Mouse (Mus musculus): ENCODE data around the gene Mtmr6.
"Not testable (repeated sequence)": the region's sequence is repeated elsewhere in the genome, so short reads cannot be mapped to it uniquely, and the experiment has no call there.

Mtmr6 gene

GRCm38 (mm10) chr14:60295531-60295930 lies 30.5 kb downstream of the Mtmr6 start:
- no peak for DNase-seq (ENCODE audit: low read depth, low spot score)

- DNase-seq (ENCODE audit: low read depth, low spot score) = no peak
Observed at GRCm38 (mm10) chr14:60300224-60300991, 35.4 kb downstream of the Mtmr6 start.

GRCm38 (mm10) chr14:60301024-60301423 lies 36.0 kb downstream of the Mtmr6 start:
- no peak for DNase-seq (ENCODE audit: low read depth, low spot score)

GRCm38 (mm10) chr14:60302441-60302840 lies 37.4 kb downstream of the Mtmr6 start:
- DNase-seq (ENCODE audit: low read depth, low spot score) = no peak

GRCm38 (mm10) chr14:60304441-60305220 lies 39.6 kb downstream of the Mtmr6 start:
- DNase-seq (ENCODE audit: low read depth, low spot score) = no peak

GRCm38 (mm10) chr14:60308113-60308512 lies 43.1 kb downstream of the Mtmr6 start:
- DNase-seq (ENCODE audit: low read depth, low spot score) = no peak

- DNase-seq (ENCODE audit: low read depth, low spot score) = no peak
Observed at GRCm38 (mm10) chr14:60310691-60311090, 45.7 kb downstream of the Mtmr6 start.

GRCm38 (mm10) chr14:60319231-60319630 lies 54.2 kb downstream of the Mtmr6 start:
- DNase-seq (ENCODE audit: low read depth, low spot score) = no peak

GRCm38 (mm10) chr14:60320813-60321212 lies 55.8 kb downstream of the Mtmr6 start:
- no peak for DNase-seq (ENCODE audit: low read depth, low spot score)

- not testable (repeated sequence) for DNase-seq (ENCODE audit: low read depth, low spot score)
Observed at GRCm38 (mm10) chr14:60340001-60340400, 75.0 kb downstream of the Mtmr6 start.

- DNase-seq (ENCODE audit: low read depth, low spot score) = no peak
Observed at GRCm38 (mm10) chr14:60340570-60340969, 75.5 kb downstream of the Mtmr6 start.

GRCm38 (mm10) chr14:60345326-60345876 lies 80.4 kb downstream of the Mtmr6 start:
- no peak for DNase-seq (ENCODE audit: low read depth, low spot score)

Measured in forelimb bud, embryonic 11.5 days (tissue).